9 mouse cellular contexts compared by ENCODE assay signal in the genomic region with DNA sequence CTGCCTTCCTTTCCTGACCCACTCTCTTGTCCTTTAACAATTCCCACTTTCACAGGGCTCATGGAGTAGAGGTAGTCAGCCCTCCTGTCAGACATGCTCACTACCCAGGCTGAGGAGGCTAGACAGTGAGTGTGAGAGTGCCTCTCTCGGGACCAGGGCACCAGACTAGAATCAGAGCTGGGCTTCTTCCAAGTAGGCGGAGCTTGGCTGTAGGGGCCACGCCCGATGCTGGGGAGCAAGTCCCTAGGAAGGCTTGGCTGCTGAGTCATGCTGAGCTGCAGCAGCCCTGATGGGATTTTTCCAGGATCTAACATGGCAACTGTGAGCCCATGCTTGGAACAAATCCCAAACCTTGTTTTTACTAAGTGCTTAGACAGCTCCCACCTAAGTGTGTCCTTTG. TPM values are rescaled to one million over a fixed set of nuclear protein-coding genes. Genes with fewer than 3 reads are reported as not detected.
A peak's percentile ranks its signal among the peaks of the same experiment; 100 is the strongest.
DNase-seq lines count a peak whose midpoint lies in the region; ATAC-seq and TF ChIP-seq lines count a peak whose summit lies in the region.
"Had no signal": no experiment of that assay in that cellular context is flagged by ENCODE, and none has a peak within 500 bp of the region (broad histone marks: within the 10 kb centered on the region; RNA-seq: fewer than 3 reads in every experiment).

No protein-coding gene starts in this region.

- no peak overlapping the region for H3K4me3 ChIP-seq in hindbrain, embryonic 10.5 days
- no peak overlapping the region for H3K4me3 ChIP-seq in hindbrain, embryonic 16.5 days (ENCODE audit: low read length)
- H3K4me3 ChIP-seq in kidney, embryonic 15.5 days (replicated peaks): no peak overlapping the region
- H3K4me3 ChIP-seq in liver, postnatal 0 days (ENCODE audit: low read depth, low read length): no peak overlapping the region
- H3K4me3 ChIP-seq: hindbrain, embryonic 15.5 days had no signal

- peaks cover 71% of the 10 kb centered on the region for H3K4me1 ChIP-seq in hindbrain, embryonic 10.5 days (replicated peaks)
- H3K4me1 ChIP-seq in hindbrain, embryonic 16.5 days (ENCODE audit: control insufficient read depth, insufficient read depth, low read depth, low read length): no peaks in the 10 kb centered on the region; the same call in 1 of the 2 replicates
- H3K4me1 ChIP-seq in kidney, embryonic 15.5 days: peaks cover 48% of the 10 kb centered on the region
- peaks cover 75% of the 10 kb centered on the region for H3K4me1 ChIP-seq in liver, postnatal 0 days (ENCODE audit: insufficient read depth)
- H3K4me1 ChIP-seq: hindbrain, embryonic 15.5 days had no signal

- H3K9me3 ChIP-seq in hindbrain, embryonic 10.5 days: no peaks in the 10 kb centered on the region
- no peaks in the 10 kb centered on the region for H3K9me3 ChIP-seq in hindbrain, embryonic 16.5 days (ENCODE audit: control insufficient read depth, low read length)
- no peaks in the 10 kb centered on the region for H3K9me3 ChIP-seq in kidney, embryonic 15.5 days (replicated peaks)
- no peaks in the 10 kb centered on the region for H3K9me3 ChIP-seq in liver, postnatal 0 days (ENCODE audit: low read length)
- H3K9me3 ChIP-seq: hindbrain, embryonic 15.5 days had no signal

- ATAC-seq in hindbrain, embryonic 16.5 days: no peak
- ATAC-seq in kidney, embryonic 15.5 days (replicated peaks; ENCODE audit: low FRiP score): 0 out of 2 replicates have a peak, but pooled peaks have one; percentile 27
- ATAC-seq in liver, postnatal 0 days: peak; percentile 47

- WGBS in hindbrain, embryonic 10.5 days: 74% methylated on average over 4 of the region's 4 CpGs
- WGBS in hindbrain, embryonic 16.5 days: 52% methylated on average over 4 of the region's 4 CpGs
- WGBS in kidney, embryonic 15.5 days: 47% methylated on average over 4 of the region's 4 CpGs
- 37% methylated on average over 4 of the region's 4 CpGs for WGBS in liver, postnatal 0 days (ENCODE audit: insufficient replicate concordance)

- no peaks in the 10 kb centered on the region for H3K27me3 ChIP-seq in hindbrain, embryonic 10.5 days (ENCODE audit: insufficient read depth, poor library complexity, severe bottlenecking)
- H3K27me3 ChIP-seq in hindbrain, embryonic 16.5 days (replicated peaks; ENCODE audit: control insufficient read depth, insufficient read depth, low read length): no peaks in the 10 kb centered on the region
- H3K27me3 ChIP-seq in kidney, embryonic 15.5 days: no peaks in the 10 kb centered on the region
- no peaks in the 10 kb centered on the region for H3K27me3 ChIP-seq in liver, postnatal 0 days (ENCODE audit: insufficient read depth, low read length)
- H3K27me3 ChIP-seq: hindbrain, embryonic 15.5 days had no signal

- TF ChIP-seq CTCF in liver, postnatal 0 days (IDR thresholded peaks at IDR 0.05; ENCODE audit: low read depth): no peak

- DNase-seq in hindbrain, embryonic 10.5 days (ENCODE audit: low spot score): no peak
- peak; percentile 91 for DNase-seq in ZHBTc4 (ENCODE audit: low read depth, low spot score)
- peak; percentile 48 to 67 for DNase-seq in gastrocnemius, postnatal 36 days
- peak; percentile 83 for DNase-seq in liver, postnatal 0 days
- peak; percentile 68 for DNase-seq in urinary bladder, adult 2 months (ENCODE audit: low spot score)
- no peak for DNase-seq in cerebellum, adult 11 months

- no peak overlapping the region for H3K9ac ChIP-seq in hindbrain, embryonic 16.5 days (ENCODE audit: low read depth, low read length)
- no peak overlapping the region for H3K9ac ChIP-seq in kidney, embryonic 15.5 days
- no peak overlapping the region for H3K9ac ChIP-seq in liver, postnatal 0 days (replicated peaks)
- H3K9ac ChIP-seq: hindbrain, embryonic 15.5 days had no signal

- H3K4me2 ChIP-seq in hindbrain, embryonic 16.5 days (ENCODE audit: low read length): no peak overlapping the region
- H3K4me2 ChIP-seq in kidney, embryonic 15.5 days: no peak overlapping the region
- no peak overlapping the region for H3K4me2 ChIP-seq in liver, postnatal 0 days (ENCODE audit: low read depth, low read length)
- H3K4me2 ChIP-seq: hindbrain, embryonic 15.5 days had no signal

- H3K36me3 ChIP-seq in hindbrain, embryonic 10.5 days: peaks cover 95% of the 10 kb centered on the region
- 0 out of 2 replicates have a peak, but pooled peaks cover 4% of the 10 kb centered on the region for H3K36me3 ChIP-seq in hindbrain, embryonic 16.5 days (ENCODE audit: control insufficient read depth, insufficient read depth, low read length)
- H3K36me3 ChIP-seq in kidney, embryonic 15.5 days: peaks cover 47% of the 10 kb centered on the region
- H3K36me3 ChIP-seq in liver, postnatal 0 days (replicated peaks; ENCODE audit: insufficient read depth, low read length): peaks cover 69% of the 10 kb centered on the region
- H3K36me3 ChIP-seq: hindbrain, embryonic 15.5 days had no signal

- peak overlapping the region; percentile 35; the same call in 1 of the 2 replicates for H3K27ac ChIP-seq in hindbrain, embryonic 10.5 days
- H3K27ac ChIP-seq in hindbrain, embryonic 16.5 days (ENCODE audit: low read depth, low read length): no peak overlapping the region
- H3K27ac ChIP-seq in kidney, embryonic 15.5 days: no peak overlapping the region
- H3K27ac ChIP-seq in liver, postnatal 0 days (ENCODE audit: low read depth): no peak overlapping the region
- H3K27ac ChIP-seq: hindbrain, embryonic 15.5 days had no signal

- TF ChIP-seq EP300 in liver, postnatal 0 days (IDR thresholded peaks at IDR 0.05; ENCODE audit: low read depth): 0 out of 2 replicates have a peak, but pooled peaks have one; percentile 9

- intact Hi-C loops in gastrocnemius, postnatal 36 days (cut with DNase I): no loop called here

RNA-seq across cellular contexts. Expression of a gene that starts 12.7 kb away (rescaled TPM):
- 153 and 228 TPM in 2 replicates for polyA plus RNA-seq in hindbrain, embryonic 10.5 days (2016; fragmentation: Nextera tagmentation; extraction: Ambion mirVana)
- 100 and 106 TPM in 2 replicates for polyA plus RNA-seq in hindbrain, embryonic 16.5 days (2015; fragmentation: Nextera tagmentation; extraction: Ambion mirVana)
- 1 to 10 TPM; 4.3 to 5.0 TPM for total RNA-seq in gastrocnemius, postnatal 36 days (2021)
- 78.5 and 91.6 TPM in 2 replicates for polyA plus RNA-seq in kidney, embryonic 15.5 days (2015; fragmentation: Nextera tagmentation; extraction: Ambion mirVana)
- polyA plus RNA-seq in liver, postnatal 0 days (2015; fragmentation: Nextera tagmentation; extraction: Ambion mirVana): 25.4 and 29.6 TPM in 2 replicates
- polyA plus RNA-seq in urinary bladder, adult 2 months (2012; rRNA removed): 36.2 and 38.7 TPM in 2 replicates

RNA-seq across cellular contexts. Expression of a gene that starts 52.7 kb away (rescaled TPM):
- 10.0 and 11.0 TPM in 2 replicates for polyA plus RNA-seq in hindbrain, embryonic 10.5 days (2016; fragmentation: Nextera tagmentation; extraction: Ambion mirVana)
- polyA plus RNA-seq in hindbrain, embryonic 16.5 days (2015; fragmentation: Nextera tagmentation; extraction: Ambion mirVana): 2.9 and 5.6 TPM in 2 replicates
- 10 to 100 TPM; 15.5 to 16.9 TPM for total RNA-seq in gastrocnemius, postnatal 36 days (2021)
- polyA plus RNA-seq in kidney, embryonic 15.5 days (2015; fragmentation: Nextera tagmentation; extraction: Ambion mirVana): 9.6 and 13.6 TPM in 2 replicates
- polyA plus RNA-seq in liver, postnatal 0 days (2015; fragmentation: Nextera tagmentation; extraction: Ambion mirVana): 1.8 and 2.1 TPM in 2 replicates
- polyA plus RNA-seq in urinary bladder, adult 2 months (2012; rRNA removed): 8.9 and 9.7 TPM in 2 replicates

Comparison
In these comparisons a context has a peak if more than half of its experiments do, and no peak if none do; other contexts are left out.
1. DNase-seq: peak in ZHBTc4 (single experiment), gastrocnemius, postnatal 36 days (2 of 2), liver, postnatal 0 days (single experiment) and urinary bladder, adult 2 months (single experiment); none in hindbrain, embryonic 10.5 days (single experiment) and cerebellum, adult 11 months (single experiment).